Mouse (Mus musculus) C2C12 (cell line): Measurements from ENCODE around the gene Carmil3.

ENCODE experiments used
- CTCF ChIP-seq: IDR thresholded peaks from one replicate; pipeline ENCODE4 v1.5.1; 2011; ENCODE audit not compliant: control insufficient read depth, insufficient read depth, insufficient read length
- MAX ChIP-seq: IDR thresholded peaks from one replicate; pipeline ENCODE4 v1.6.1; 2011; ENCODE audit warnings: mild to moderate bottlenecking, control low read depth
- MYOD1 ChIP-seq: IDR thresholded peaks from one replicate; pipeline ENCODE4 v1.6.1; 2011; ENCODE audit warnings: low read depth; ENCODE audit not compliant: control insufficient read depth, insufficient read length
- MYOG ChIP-seq: IDR thresholded peaks from one replicate; pipeline ENCODE4 v1.6.1; 2011; ENCODE audit not compliant: control insufficient read depth, insufficient read length; ENCODE audit errors: extremely low read depth

- TF ChIP-seq CTCF (no peak), MYOD1 (no peak), MAX (no peak), MYOG (no peak)
Observed at GRCm38 (mm10) chr14:55551794-55552193, 61.3 kb downstream of the Carmil3 start.
